Mouse (Mus musculus) heart, postnatal 14 days (tissue): ENCODE results near the gene Ddx52. TPM values are rescaled to one million over a fixed set of nuclear protein-coding genes. Genes with fewer than 3 reads are reported as not detected.
A peak's percentile ranks its signal among the peaks of the same experiment; 100 is the strongest.

ENCODE experiments used
- DNase-seq, 2 experiments: peaks; one replicate each; pipeline ENCODE4 v3.0.0; 2021 to 2022
- intact Hi-C: fragments of 180-260 bp; cut with DNase I; formaldehyde crosslinking; loops from one replicate; pipeline ENCODE4 v1.15.1; 2025
- total RNA-seq, 2 experiments: library from RNA; stranded (reverse); gene quantifications; 2 replicates each; pipeline ENCODE4 v1.2.3; 2021

The Ddx52 gene
- total RNA-seq, 2 experiments from 2014 or later = 10.1 TPM

GRCm38 (mm10) chr11:83967436-83968204 lies 25.8 kb downstream of the Ddx52 start:
- peak; percentile 7 for DNase-seq
- intact Hi-C loops = no loop called here

- intact Hi-C loops = no loop called here
- DNase-seq = no peak
These were observed 26.3 kb downstream of the Ddx52 start for GRCm38 (mm10) chr11:83968205-83968575.

GRCm38 (mm10) chr11:83969040-83969439 lies 27.2 kb downstream of the Ddx52 start:
- intact Hi-C loops = no loop called here

GRCm38 (mm10) chr11:83974561-83975346 lies 32.9 kb downstream of the Ddx52 start:
- intact Hi-C loops = no loop called here

More at GRCm38 (mm10) chr11:83969040-83969439, 27.2 kb downstream of the Ddx52 start:
- DNase-seq = no peak

GRCm38 (mm10) chr11:83975488-83975887 lies 33.6 kb downstream of the Ddx52 start:
- DNase-seq = no peak
- intact Hi-C loops = no loop called here

More at GRCm38 (mm10) chr11:83974561-83975346, 32.9 kb downstream of the Ddx52 start:
- no peak for DNase-seq

GRCm38 (mm10) chr11:83976236-83976977 lies 34.5 kb downstream of the Ddx52 start:
- intact Hi-C loops = no loop called here
- DNase-seq = no peak

GRCm38 (mm10) chr11:83977810-83978209 lies 35.9 kb downstream of the Ddx52 start:
- intact Hi-C loops = no loop called here
- DNase-seq = no peak

GRCm38 (mm10) chr11:83979992-83980391 lies 38.1 kb downstream of the Ddx52 start:
- DNase-seq = no peak
- intact Hi-C loops = no loop called here

GRCm38 (mm10) chr11:83981338-83981737 lies 39.5 kb downstream of the Ddx52 start:
- intact Hi-C loops = no loop called here
- no peak for DNase-seq

- intact Hi-C loops = no loop called here
- no peak for DNase-seq
These were observed 49.8 kb downstream of the Ddx52 start for GRCm38 (mm10) chr11:83991701-83992100.

GRCm38 (mm10) chr11:83993428-83993827 lies 51.6 kb downstream of the Ddx52 start:
- peak in 1 of 2 experiments; percentile 19 for DNase-seq
- intact Hi-C loops = no loop called here

GRCm38 (mm10) chr11:83994481-83994880 lies 52.6 kb downstream of the Ddx52 start:
- intact Hi-C loops = no loop called here

GRCm38 (mm10) chr11:83995535-83995950 lies 53.7 kb downstream of the Ddx52 start:
- no peak for DNase-seq
- intact Hi-C loops = no loop called here

More at GRCm38 (mm10) chr11:83994481-83994880, 52.6 kb downstream of the Ddx52 start:
- DNase-seq = no peak

- DNase-seq = no peak
- intact Hi-C loops = no loop called here
These were observed 55.5 kb downstream of the Ddx52 start for GRCm38 (mm10) chr11:83997171-83997868.

GRCm38 (mm10) chr11:83998993-83999392 lies 57.1 kb downstream of the Ddx52 start:
- DNase-seq = no peak
- intact Hi-C loops = no loop called here

GRCm38 (mm10) chr11:83999411-83999915 lies 57.6 kb downstream of the Ddx52 start:
- intact Hi-C loops = no loop called here
- DNase-seq = no peak

GRCm38 (mm10) chr11:84001257-84001656 lies 59.4 kb downstream of the Ddx52 start:
- intact Hi-C loops = no loop called here
- no peak for DNase-seq

- intact Hi-C loops = no loop called here
- no peak for DNase-seq
These were observed 62.1 kb downstream of the Ddx52 start for GRCm38 (mm10) chr11:84003986-84004385.

GRCm38 (mm10) chr11:84009001-84009400 lies 67.1 kb downstream of the Ddx52 start:
- intact Hi-C loops = no loop called here
- no peak for DNase-seq

GRCm38 (mm10) chr11:84010411-84010810 lies 68.5 kb downstream of the Ddx52 start:
- no peak for DNase-seq
- intact Hi-C loops = no loop called here
